Mouse (Mus musculus) R1 (cell line): ENCODE measurements around the gene Klc1.

Source experiments
- DNase-seq: peaks from one replicate; pipeline ENCODE4 v3.0.0-alpha.2; 2018; ENCODE audit warnings: low read depth, low spot score

The Klc1 gene

DNA sequence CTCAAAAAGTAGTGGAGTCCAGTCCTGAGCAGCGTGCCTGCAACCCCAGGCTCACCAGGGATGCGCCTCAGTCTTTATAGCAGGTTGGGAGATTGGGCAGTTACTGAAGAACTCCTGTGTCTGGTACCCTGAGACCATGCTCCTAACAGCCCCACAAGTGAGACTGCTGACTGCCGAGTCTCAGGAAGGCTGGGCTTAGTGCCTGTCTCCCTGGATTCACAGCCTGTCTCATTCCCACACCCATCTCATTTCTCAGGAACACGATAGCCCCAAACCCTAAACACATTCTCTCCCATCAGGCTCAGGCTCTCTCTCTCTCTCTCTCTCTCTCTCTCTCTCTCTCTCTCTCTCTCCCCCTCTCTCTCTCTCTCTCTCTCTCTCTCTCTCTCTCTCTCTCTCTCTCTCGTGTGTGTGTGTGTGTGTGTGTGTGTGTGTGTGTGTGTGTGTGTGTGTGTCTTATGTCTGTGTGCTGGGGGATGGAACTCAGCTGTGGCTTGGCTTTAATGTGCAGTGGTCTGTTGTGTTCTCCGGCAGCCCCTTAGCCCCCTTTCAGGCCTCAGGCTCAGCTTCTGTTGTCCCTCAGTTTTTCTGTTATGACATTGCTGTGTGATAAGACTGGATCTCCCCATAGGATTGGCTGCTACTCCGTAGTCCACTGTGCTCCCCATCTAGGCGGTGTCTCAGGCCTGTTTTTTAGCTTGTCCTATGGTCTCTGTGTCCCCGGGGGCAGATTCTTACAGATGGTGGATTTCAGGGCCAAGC, 11.3 kb downstream of the Klc1 start:
- DNase-seq = no peak

DNA sequence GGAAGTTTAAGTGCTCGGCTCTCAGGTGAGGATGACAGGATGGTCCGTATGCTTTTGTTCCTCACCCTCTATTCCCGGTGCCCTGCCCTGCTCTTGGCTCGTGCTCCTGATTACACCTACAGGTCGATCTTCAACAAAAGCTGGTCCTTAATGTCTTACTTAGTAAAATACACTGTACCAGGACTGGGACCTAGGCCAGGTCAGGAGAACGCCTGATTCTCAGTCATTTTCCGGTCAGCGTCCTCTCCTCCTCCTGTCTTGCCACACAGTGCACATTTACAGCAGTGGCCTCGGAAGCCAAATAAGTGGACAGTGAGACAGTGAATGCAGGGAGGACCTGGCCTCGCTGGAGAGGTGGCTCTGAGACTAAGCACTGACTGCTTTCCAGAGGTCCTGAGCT, 12.0 kb downstream of the Klc1 start:
- DNase-seq = no peak

DNA sequence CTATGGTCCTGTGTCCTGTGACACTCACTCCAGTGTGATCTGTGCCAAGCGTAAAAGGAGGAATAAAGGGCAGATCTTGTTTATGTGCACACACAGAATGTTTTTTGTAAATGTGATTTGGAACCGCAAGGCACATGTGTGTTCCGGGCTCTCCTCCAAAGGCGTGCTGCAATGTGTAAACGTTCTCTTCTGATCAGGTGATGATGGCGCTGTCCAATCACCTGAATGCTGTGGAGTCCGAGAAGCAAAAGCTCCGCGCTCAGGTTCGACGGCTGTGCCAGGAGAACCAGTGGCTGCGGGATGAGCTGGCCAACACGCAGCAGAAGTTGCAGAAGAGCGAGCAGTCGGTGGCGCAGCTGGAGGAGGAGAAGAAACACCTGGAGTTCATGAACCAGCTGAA, 15.5 kb downstream of the Klc1 start:
- peak; percentile 69 for DNase-seq

DNA sequence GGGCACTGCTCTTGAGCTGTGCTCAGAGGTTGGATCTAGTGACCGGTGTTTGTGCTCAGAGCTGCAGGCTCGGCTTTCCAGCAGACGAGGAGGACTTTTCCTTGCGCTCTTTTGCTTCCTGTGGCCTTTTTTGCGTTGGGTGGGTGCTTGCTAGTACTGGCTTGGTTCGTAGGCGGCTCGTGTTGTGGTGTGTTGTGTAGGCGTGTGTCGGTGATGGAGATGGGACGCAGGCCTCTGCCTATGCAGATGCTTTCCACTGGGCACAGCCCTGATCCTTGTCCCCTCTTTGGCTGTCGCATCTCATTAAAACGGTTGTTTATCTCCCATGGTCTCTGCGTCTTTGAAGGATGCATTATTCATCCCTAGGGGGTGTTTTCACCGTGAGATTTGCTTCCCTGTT, 16.2 kb downstream of the Klc1 start:
- no peak for DNase-seq

DNA sequence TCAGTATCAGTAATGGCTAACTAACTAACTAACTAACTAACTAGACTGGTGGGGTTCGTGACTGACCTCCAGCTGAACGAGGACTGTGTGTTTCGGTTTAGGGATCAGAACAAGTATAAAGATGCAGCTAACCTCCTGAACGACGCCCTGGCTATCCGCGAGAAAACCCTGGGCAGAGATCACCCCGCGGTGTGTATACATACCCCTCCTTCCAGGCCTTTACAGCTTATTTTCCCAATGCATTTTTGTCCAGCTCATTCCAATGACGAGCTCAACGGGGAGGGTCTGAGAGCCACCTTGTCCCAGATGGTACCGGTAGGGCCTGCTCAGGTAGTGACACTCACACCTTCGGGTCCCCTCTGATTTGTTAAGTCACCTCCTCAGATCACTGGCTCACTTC, 19.3 kb downstream of the Klc1 start:
- DNase-seq = no peak

DNA sequence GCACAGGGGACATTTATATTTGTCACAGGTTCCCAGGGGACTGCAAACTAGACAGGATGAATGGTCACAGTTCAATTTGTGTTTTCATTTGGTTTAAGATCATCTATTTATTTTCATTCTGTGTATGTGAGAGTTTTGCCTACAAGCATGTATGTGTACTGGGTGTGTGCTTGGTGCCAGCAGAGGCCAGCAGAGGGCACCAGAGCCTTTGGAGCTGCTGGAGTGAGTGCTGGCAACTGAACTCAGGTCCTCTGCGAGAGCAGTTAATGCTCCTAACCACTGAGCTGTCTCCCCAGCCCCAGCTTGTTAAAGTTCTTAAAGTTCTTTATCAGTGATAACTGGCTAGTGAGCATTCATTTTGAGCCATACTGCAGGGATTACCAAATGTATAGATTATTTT, 20.9 kb downstream of the Klc1 start:
- DNase-seq = peak; percentile 63

DNA sequence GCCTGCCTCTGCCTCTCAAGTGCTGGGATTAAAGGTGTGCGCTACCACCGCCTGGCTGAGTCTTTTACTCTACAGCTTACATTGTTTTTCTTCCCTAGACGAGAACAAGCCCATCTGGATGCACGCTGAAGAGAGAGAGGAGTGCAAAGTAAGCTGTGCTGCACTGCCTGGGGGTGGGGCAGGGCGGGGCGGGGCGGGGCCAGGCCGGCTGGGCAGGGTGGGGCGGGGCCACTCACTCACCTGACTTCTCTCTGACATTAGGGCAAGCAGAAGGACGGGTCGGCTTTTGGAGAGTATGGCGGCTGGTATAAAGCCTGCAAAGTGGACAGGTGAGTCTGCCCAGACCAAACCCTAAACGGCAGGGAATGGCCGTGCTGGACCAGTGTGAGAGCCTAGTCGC, 26.5 kb downstream of the Klc1 start:
- DNase-seq = no peak

DNA sequence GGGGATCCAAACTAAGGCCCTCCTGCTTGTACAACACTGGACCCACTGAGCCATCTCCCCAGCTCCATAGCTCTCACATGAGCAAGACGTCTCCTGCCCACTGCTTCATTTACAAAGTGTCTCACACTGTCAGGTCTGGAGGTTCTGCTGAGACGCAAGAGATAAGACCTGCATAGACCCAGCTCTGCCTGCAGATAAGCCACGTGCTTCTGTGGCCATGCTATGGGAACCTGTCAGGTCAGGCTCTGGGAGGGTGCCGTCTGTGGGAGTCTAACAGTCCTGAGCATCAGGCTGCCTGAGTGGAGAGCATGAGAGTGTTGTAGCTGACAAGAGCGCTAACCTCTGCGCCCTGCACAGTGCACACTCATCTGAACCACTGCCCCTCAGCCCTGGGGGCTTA, 28.4 kb downstream of the Klc1 start:
- no peak for DNase-seq

DNA sequence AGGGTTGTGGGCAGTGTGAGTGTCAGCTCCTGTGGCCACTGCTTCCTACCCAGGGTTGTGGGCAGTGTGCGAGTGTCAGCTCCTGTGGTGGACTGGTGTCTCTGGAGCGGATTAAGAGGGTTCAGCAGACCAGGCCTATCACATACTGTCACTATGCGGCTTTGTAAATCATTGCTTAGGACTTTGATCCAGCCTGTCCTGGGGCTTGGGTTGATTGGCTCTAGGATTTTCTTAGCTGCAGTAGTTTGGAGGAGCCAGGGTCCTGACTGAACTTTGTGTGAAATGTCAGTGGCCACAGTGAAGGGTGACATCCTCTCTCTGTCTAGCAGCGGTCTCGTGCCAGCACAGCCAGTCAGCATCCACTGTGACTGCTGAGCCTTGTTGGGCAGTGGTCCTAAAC, 31.4 kb downstream of the Klc1 start:
- DNase-seq = no peak

DNA sequence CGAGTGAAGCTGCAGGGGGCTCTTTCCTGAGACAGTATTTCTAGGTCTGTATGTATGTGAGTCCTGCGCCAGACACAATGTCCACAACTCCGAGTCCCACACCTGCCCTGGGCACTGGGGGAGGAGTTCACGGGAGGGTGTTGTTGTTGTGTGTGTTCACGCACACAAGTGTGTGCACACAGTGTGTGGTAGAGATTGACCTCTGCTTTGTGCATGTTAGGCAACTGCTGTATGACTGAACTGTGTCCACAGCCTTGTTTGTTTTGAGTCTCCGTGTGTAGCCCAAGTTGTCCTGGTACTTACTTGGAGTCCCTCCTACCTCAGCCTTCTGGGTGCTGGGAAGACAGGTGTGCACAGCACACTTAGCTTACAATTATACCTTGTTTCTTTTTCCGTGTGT, 32.0 kb downstream of the Klc1 start:
- DNase-seq = no peak

DNA sequence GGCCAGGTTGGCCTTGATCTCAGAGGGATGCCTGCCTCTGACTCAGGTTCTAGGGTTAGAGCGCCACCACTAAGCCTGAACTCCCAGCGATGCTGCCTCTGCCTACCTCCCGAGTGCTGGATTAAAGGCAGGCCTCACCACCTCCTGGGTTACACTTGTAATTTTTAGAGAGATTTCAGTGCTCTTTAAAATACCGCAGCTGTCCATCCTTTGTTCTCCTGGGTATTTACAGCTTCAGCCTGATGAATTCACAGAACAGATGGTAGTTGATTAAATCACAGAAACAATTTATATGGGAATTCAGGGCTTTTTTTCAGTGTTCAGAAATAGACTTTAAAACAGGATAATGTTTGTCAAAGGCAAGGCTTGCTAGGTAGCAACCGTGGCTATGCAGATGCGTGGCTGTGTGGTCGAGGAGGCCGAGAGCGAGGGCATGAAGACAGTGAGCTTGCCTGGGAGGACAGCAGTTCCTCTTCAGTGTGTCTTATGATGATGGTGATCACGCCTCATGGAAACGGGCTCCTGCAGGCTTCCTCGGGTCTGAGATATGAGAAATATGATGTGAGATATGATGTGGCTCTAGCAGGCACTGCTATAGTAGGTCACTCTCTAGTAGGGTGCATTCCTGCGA, 32.9 kb downstream of the Klc1 start:
- no peak for DNase-seq

DNA sequence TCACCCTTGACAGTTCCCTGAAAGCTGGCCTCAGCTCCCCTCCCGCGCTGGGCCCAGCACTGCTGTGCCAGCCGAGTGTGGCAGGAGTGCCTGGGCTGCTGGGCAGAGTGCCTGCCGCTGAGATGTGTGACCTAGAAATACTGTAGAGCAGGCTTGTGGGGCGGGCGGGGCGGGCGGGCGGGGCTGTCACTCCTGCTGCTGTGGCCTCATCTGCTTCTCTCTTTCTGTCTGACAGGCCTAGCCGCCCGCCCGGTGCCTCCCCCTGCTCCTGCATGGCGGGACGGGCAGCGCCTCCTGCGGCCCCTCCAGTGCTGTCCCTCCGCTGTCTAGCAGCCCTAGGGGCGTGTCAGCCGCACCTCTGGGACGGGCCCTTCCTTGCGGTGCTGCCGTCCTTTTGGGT, 35.5 kb downstream of the Klc1 start:
- DNase-seq = no peak

DNA sequence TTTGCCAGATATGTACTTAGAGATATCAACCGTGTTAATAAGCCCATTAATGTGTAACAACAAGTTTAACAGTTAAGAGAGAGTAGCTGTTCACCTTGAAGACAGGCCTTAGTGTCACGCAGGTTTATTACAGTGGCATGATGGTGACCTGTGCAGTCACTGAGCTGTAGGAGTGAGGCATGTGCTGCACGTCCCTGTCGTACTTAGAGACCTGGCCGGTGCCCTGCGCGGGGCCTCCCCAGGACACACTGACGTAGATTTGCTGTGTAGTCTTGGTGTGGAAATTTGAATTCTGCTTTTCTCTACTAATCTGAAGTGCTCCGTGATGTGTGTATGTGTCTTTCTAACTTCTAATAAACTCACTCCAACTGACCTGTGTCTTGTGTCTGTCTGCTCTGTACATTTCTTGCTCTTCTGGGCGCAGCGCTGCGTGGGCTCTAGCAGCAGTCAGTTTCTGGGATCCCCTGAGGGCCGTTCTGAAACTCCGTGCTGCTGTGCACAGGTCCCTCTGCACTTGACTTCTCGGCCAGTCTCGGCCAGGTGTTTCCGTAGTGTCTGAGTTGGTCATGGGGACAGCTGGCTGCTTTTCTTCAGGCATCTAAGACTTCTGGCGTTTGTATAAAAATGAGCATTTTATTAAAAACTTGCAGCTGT, 36.0 kb downstream of the Klc1 start:
- DNase-seq = no peak

DNA sequence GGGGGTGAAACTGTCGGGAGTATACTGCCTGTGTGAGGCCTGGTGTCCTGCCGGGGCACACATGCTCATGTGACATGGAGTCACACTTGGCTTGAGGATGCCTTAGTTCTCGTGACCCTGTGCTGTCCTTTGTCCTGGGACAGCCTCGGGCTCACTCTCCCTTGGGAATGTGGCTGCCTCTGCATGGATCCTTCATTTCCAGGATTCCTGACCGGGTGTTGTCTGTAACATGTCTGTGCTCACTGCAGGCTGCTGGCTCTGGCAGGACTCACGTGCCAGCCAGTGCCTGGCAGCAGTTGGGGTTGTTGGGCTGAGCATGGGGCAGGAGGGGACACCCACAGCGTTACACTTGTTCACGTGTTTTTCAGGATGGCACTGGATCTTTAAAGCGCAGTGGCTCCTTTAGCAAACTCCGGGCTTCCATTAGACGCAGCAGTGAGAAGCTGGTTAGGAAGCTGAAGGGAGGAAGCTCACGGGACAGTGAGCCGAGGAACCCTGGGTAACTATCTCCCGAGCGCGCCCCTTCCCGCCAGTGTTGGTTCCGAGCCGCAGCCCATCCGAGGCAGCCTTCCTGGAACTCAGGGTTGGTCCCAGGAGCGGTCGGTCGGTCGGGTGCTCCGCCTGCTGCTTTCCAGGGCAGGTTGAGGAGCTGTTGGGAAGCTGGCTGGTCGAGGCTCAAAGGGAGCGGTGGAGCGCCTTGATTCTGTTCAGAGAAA, 36.7 kb downstream of the Klc1 start:
- DNase-seq = peak; percentile 34

DNA sequence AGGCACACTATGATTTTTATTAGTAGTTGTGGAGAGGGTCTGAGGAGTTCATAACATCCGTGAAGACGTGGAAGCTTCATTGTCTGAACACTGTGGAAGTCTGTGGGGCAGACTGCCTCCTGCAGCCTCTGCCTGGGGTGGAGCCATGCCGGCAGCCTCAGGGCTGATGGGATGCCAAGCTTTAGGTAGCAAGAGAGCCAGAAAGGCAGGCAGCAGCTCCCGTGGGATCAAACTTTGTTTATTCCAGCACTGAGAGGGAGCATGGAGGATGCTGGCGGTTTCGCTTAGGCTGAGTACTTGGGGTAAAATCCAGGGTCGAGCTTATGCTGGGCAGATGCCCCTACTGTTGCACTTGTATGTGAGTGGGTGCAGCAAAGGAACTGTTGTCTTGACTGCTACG, 38.6 kb downstream of the Klc1 start:
- no peak for DNase-seq

DNA sequence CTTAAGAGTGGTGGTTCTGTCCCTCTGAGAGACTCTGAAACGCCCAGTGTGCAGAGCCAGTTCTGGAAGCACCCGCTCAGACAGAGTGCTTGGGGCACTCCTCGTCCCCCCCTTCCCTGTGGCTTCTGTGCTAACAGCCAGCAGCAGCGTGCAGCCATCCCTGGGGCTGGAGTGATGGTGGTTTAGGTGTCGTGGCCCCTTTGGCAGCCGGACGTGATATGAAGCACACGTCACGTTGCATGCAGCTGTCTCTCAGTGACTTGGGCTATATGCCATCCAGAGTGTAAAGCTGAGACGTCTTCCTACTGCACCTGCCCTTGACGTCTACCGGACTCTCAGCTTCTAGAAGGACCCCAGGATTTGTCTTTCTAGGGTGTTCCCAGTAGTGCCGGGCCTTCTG, 39.8 kb downstream of the Klc1 start:
- DNase-seq = no peak

DNA sequence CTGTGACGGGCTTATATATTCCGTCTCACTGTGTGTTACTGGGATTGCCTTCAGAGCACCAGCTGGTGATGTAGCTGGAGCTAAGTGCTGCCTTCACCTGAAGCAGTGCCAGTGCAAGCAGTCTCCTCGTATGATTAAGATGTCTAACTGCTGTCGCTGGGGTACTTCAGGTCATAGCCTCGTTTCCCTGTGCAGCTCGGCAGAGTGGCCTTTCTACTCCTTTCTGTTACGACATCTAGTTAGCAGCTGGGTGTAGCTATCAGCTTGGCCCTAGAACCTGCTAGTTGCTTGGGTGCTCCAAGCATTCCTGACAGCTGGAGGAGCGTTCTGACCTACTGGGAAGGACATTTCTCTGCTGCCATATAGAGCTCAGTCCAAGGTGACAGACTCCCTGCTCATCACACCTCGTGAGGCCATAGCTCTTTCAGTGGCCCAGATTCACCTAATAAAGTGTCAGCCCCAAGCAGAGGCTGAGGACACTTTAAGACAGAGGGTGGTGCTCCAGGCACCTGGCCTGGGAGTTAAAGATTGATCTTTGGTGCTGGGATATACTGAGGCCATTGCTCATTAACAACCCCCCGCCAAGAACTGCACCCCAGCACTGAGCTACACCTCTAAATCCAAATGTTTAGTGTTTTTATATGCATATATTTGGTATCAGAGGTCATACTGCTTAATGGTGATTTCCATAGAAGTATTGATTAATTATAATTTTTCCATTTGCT, 42.0 kb downstream of the Klc1 start:
- no peak for DNase-seq

DNA sequence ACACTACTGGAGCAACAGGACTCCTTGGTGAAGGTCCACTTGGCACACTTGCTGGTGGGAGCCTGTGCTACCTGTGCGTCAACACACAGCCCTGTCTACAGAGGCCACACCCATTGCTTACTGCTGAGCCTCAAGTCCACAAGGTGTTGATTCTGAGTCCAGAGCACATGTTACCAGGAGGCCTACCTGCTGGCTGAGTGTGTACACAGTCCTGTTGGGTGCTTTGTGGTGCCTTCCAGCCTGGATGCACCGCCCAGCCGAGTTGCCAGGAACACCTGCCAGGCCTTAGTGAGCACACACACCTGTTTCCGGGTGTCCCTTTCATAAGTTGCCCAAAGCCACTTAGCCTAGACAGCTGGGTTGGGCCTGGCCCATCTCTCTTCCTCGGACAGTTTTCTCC, 44.9 kb downstream of the Klc1 start:
- DNase-seq = no peak

DNA sequence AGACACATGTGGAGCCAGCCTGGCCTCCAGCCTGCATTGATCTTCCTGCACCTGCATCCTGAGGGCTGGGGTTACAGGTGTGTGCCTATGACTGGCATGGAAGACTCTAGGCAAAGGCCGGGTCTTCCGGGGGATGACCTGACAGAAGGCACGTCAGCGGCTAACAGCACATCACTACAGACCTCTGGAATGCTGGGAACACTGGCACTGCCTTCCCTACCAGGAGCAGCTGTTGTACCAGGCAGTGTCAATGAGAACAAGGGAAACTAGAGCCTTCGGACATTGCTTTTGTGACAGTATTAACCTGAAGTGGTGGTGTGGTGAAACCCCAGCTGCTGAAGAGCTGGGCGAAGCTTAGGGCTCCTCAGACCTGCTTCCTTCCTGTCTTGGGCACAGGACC, 50.1 kb downstream of the Klc1 start:
- DNase-seq = no peak

DNA sequence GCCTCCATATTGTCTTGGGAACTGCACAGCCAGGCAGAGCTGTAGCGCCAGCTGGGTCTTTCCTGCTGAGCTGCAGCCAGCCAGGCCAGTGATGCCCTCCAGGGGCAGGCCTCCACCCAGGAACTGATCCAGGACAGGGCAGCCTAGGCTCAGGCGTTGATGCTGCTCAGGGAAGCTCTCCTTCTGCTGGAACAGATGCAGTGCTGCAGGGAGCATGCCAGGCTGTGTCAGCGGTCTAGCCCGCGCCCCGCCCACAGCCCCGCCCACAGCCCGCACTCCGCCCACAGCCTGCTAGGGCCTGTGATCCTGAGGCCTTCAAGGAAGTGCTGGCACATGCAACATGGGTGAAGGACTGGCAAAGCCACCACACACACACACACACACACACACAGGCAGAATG, 51.1 kb downstream of the Klc1 start:
- DNase-seq = peak; percentile 73

DNA sequence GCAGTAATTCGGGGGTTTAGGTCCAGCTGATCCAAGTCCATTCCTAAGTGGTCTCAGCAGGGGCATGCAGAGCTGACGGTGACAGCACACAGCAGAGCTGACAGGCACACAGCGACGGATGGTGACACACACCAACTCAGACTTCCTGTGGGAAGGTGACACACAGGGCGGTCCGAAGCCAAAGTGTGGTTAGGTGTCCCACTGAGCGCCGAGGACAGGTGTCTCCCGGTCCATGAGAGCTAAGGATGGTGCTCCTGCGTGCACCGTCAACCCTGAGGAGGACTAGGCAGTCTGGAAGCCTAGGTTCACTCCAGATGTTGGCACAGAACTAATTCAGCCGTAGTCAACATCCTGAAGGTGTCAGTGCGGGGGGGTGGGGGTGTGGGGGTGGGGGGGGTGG, 53.4 kb downstream of the Klc1 start:
- DNase-seq = no peak

DNA sequence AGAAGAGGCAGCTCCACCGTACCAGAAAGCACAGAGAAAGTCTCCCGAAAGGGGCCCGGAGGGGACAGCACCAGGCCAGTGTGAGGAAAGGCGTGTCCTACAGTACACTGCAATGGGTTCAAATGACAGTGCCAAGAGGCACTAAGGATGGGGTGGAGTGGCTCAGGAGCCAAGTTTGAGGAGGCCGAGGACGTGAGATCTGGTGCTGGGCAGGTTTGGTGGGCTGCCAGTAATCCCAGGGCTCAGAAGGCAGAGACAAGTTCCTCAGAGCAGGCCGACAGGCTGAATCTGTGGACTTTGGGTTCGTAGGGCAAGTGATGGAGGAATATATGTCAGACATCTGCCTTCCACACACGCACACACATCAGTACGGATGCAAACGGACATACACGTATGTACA, 54.0 kb downstream of the Klc1 start:
- no peak for DNase-seq
